Mouse (Mus musculus): ENCODE measurements around the gene Fmo2. TPM values are rescaled to one million over a fixed set of nuclear protein-coding genes. Genes with fewer than 3 reads are reported as not detected.

Gene Fmo2
- total RNA-seq (2012; rRNA removed) (not detected in 2 replicates), polyA plus RNA-seq (2012; ENCODE audit: insufficient read depth in 1 of 2, insufficient read length in 2 of 2, low read depth in 1 of 2, low replicate concordance in 2 of 2, missing spikeins in 1 of 2) (not detected)

GRCm38 (mm10) chr1:162897838-162898811, at the start of gene Fmo2:
TSS of gene Fmo2 (minus strand) at chr1:162898726.
- Histone ChIP-seq H3K9ac (ENCODE audit: control insufficient read depth, low read depth, low read length, poor library complexity, severe bottlenecking) (no peak within 1 kb of the TSS), H3K4me3 (ENCODE audit: control insufficient read depth in 1 of 2, insufficient read depth in 1 of 2, low read depth in 2 of 2, low read length in 2 of 2) (no peak within 1 kb of the TSS), H3K27me3 (ENCODE audit: control insufficient read depth in 1 of 2, insufficient read depth in 2 of 2, low read length in 2 of 2) (no peaks in the 10 kb centered on the region; a peak in 1 of 4 replicates), H3K36me3 (ENCODE audit: control insufficient read depth in 1 of 2, insufficient read depth in 2 of 2, low read length in 2 of 2) (no peaks in the 10 kb centered on the region), H3K79me2 (ENCODE audit: control insufficient read depth, insufficient read depth, low read length, poor library complexity) (no peaks in the 10 kb centered on the region), H3K27ac (ENCODE audit: control insufficient read depth, low read depth, low read length) (no peak within 1 kb of the TSS), H3K9me3 (replicated peaks; ENCODE audit: insufficient read depth, low read length) (no peaks in the 10 kb centered on the region), H3K4me1 (ENCODE audit: control insufficient read depth in 1 of 2, insufficient read depth in 2 of 2, low read length in 2 of 2) (no peaks in the 10 kb centered on the region)
- TF ChIP-seq USF2 (IDR thresholded peaks at IDR 0.05; ENCODE audit: borderline replicate concordance in 1 of 2, insufficient read depth in 1 of 2, low read depth in 1 of 2, low read length in 2 of 2) (no peak), POLR2AphosphoS5 (IDR thresholded peaks at IDR 0.05; ENCODE audit: borderline replicate concordance, low read depth, low read length) (no peak), KAT2A (conservative IDR thresholded peaks at IDR 0.05; ENCODE audit: low read depth, low read length) (no peak), JUND (IDR thresholded peaks at IDR 0.05; ENCODE audit: low read depth, low read length) (no peak), POLR2AphosphoS2 (IDR thresholded peaks at IDR 0.05; ENCODE audit: low read length) (no peak), CHD1 (IDR thresholded peaks at IDR 0.05; ENCODE audit: low read depth, low read length) (no peak), ZKSCAN1 (IDR thresholded peaks at IDR 0.05; ENCODE audit: low read depth, low read length) (no peak), SIN3A (IDR thresholded peaks at IDR 0.05; ENCODE audit: low read length) (no peak), ZNF384 (IDR thresholded peaks at IDR 0.05; ENCODE audit: low read depth, low read length) (no peak), POLR2A (IDR thresholded peaks at IDR 0.05; ENCODE audit: control insufficient read depth in 1 of 2, insufficient read depth in 1 of 2, low read depth in 1 of 2, low read length in 2 of 2, poor library complexity in 1 of 2) (no peak), GABPA (IDR thresholded peaks at IDR 0.05; ENCODE audit: low read depth, low read length) (no peak), E2F4 (IDR thresholded peaks at IDR 0.05; ENCODE audit: borderline replicate concordance, low read depth, low read length) (no peak), MYC (IDR thresholded peaks at IDR 0.05; ENCODE audit: low read depth, low read length) (no peak), EP300 (IDR thresholded peaks at IDR 0.05; ENCODE audit: low read depth in 1 of 2, low read length in 2 of 2) (no peak), TCF12 (IDR thresholded peaks at IDR 0.05; ENCODE audit: low read depth, low read length) (no peak), MAZ (IDR thresholded peaks at IDR 0.05; ENCODE audit: low read depth, low read length) (no peak)
- no peak for DNase-seq (ENCODE audit: low read depth, low spot score)

GRCm38 (mm10) chr1:162947934-162948333, 49.4 kb upstream of the Fmo2 start:
- H3K27ac ChIP-seq (ENCODE audit: control insufficient read depth, low read depth, low read length), result no peak overlapping the region
- H3K4me3 ChIP-seq (ENCODE audit: control insufficient read depth in 1 of 2, insufficient read depth in 1 of 2, low read depth in 2 of 2, low read length in 2 of 2), result no peak overlapping the region
- no peaks in the 10 kb centered on the region for H3K4me1 ChIP-seq (ENCODE audit: control insufficient read depth in 1 of 2, insufficient read depth in 2 of 2, low read length in 2 of 2)
- no peaks in the 10 kb centered on the region for H3K9me3 ChIP-seq (replicated peaks; ENCODE audit: insufficient read depth, low read length)
- H3K79me2 ChIP-seq (ENCODE audit: control insufficient read depth, insufficient read depth, low read length, poor library complexity), result no peaks in the 10 kb centered on the region
- no peak for DNase-seq (ENCODE audit: low read depth, low spot score)
- no peaks in the 10 kb centered on the region for H3K27me3 ChIP-seq (ENCODE audit: control insufficient read depth in 1 of 2, insufficient read depth in 2 of 2, low read length in 2 of 2)
- no peaks in the 10 kb centered on the region for H3K36me3 ChIP-seq (ENCODE audit: control insufficient read depth in 1 of 2, insufficient read depth in 2 of 2, low read length in 2 of 2)
- no peak overlapping the region for H3K9ac ChIP-seq (ENCODE audit: control insufficient read depth, low read depth, low read length, poor library complexity, severe bottlenecking)
- TF ChIP-seq TAL1 (IDR thresholded peaks at IDR 0.05; ENCODE audit: low read length) (no peak), ZNF384 (IDR thresholded peaks at IDR 0.05; ENCODE audit: low read depth, low read length) (no peak), ELF1 (IDR thresholded peaks at IDR 0.05; ENCODE audit: low read depth, low read length) (no peak), ETS1 (IDR thresholded peaks at IDR 0.05; ENCODE audit: low read depth, low read length) (no peak), E2F4 (IDR thresholded peaks at IDR 0.05; ENCODE audit: borderline replicate concordance, low read depth, low read length) (no peak), JUND (IDR thresholded peaks at IDR 0.05; ENCODE audit: low read depth, low read length) (no peak)

All from MEL (cell line).